Mouse (Mus musculus) erythroblast, embryonic 14.5 days (primary cell): ENCODE data around the gene Snd1.

Experiments
- GATA1 ChIP-seq: IDR thresholded peaks from 2 replicates; pipeline ENCODE4 v1.6.1; 2012; ENCODE audit warnings: low read length, inconsistent platforms, mixed read lengths
- TAL1 ChIP-seq: IDR thresholded peaks from 3 replicates; pipeline ENCODE4 v1.6.1; 2012; ENCODE audit warnings: low read length, inconsistent platforms, mixed read lengths

DNA sequence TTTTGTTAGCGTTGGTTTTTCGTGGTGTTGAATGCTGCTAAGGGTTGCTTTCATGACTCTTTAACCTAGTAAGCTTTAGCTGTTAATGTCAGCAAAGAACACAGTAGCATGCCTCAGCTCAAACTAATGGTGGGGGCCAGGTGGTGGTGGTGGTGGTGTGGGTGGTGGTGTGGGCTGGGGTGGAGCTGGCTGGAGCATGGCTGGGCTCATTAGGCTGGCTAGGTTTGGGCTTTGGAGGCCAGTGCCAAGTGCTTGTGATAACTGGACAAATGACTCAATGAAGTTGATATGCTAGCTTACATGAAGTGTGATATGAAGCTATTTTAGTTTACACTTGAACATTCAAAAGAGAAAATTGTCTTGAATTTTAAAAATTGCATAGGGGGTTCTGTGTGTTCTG, 11.1 kb downstream of the Snd1 start:
- TF ChIP-seq GATA1: no peak
- no peak for TF ChIP-seq TAL1
